Mouse (Mus musculus) B cell, adult 62 days (primary cell): Measurements from ENCODE around the gene Vmn1r100. TPM values are rescaled to one million over a fixed set of nuclear protein-coding genes. Genes with fewer than 3 reads are reported as not detected.

Source experiments
- total RNA-seq: library from RNA; stranded (reverse); gene quantifications from 4 replicates; pipeline ENCODE4 v1.2.4, GENCODE M21; 2023

The Vmn1r100 gene
- not detected in 4 replicates for total RNA-seq

GRCm38 (mm10) chr7:20417642-20418041 lies at the start of gene Vmn1r100:
Gene Vmn1r100 (plus strand): TSS chr7:20417942.

GRCm38 (mm10) chr7:20375310-20375709 lies 42.4 kb upstream of the Vmn1r100 start, which contains the start of gene Gm5728:
Gene Gm5728 (minus strand): TSS chr7:20375410.

GRCm38 (mm10) chr7:20442493-20442892 lies 24.8 kb downstream of the Vmn1r100 start, which contains the start of gene Vmn1r101:
Gene Vmn1r101 (minus strand): TSS chr7:20442593.

Other genes starting within 250 kb of the Vmn1r100 start
- not detected in 4 replicates for gene Vmn1r94, start 249.6 kb upstream of the Vmn1r100 start, total RNA-seq
- gene Vmn1r95, start 224.2 kb upstream of the Vmn1r100 start, total RNA-seq = not detected in 4 replicates
- gene Gm6164, start 212.3 kb upstream of the Vmn1r100 start, total RNA-seq = not detected in 4 replicates
- not detected in 4 replicates for gene Gm4498, start 184.1 kb upstream of the Vmn1r100 start, total RNA-seq
- gene Gm5890, start 155.1 kb upstream of the Vmn1r100 start, total RNA-seq = not detected in 4 replicates
- gene Gm4133, start 83.9 kb upstream of the Vmn1r100 start, total RNA-seq = not detected in 4 replicates
- not detected in 4 replicates for gene Gm5728, start 42.5 kb upstream of the Vmn1r100 start, total RNA-seq
- gene Vmn1r101, start 24.7 kb downstream of the Vmn1r100 start, total RNA-seq = not detected in 4 replicates
- gene Gm10670, start 57.0 kb downstream of the Vmn1r100 start, total RNA-seq = not detected in 4 replicates
- not detected in 4 replicates for gene Vmn1r103, start 92.6 kb downstream of the Vmn1r100 start, total RNA-seq
- not detected in 4 replicates for gene Vmn1r104, start 115.9 kb downstream of the Vmn1r100 start, total RNA-seq
- gene Gm5726, start 127.8 kb downstream of the Vmn1r100 start, total RNA-seq = not detected in 4 replicates
- gene Gm4141, start 158.3 kb downstream of the Vmn1r100 start, total RNA-seq = not detected in 4 replicates
- gene Gm4513, start 181.1 kb downstream of the Vmn1r100 start, total RNA-seq = not detected in 4 replicates